Mouse (Mus musculus) testis, adult 2 months (tissue): Measurements from ENCODE around the gene Fpr-rs6. TPM values are rescaled to one million over a fixed set of nuclear protein-coding genes. Genes with fewer than 3 reads are reported as not detected.

Experiments
- H3K27ac ChIP-seq: fragments of 200-500 bp; 2 replicates; pipeline ENCODE4 v1.5.1; 2012; ENCODE audit warnings: low read depth, low read length; ENCODE audit not compliant: control insufficient read depth, insufficient read depth
- H3K27me3 ChIP-seq: fragments of 200-500 bp; 2 replicates; pipeline ENCODE4 v1.6.1; 2012; ENCODE audit warnings: mild to moderate bottlenecking, low read length, moderate library complexity; ENCODE audit not compliant: control insufficient read depth, insufficient read depth
- H3K36me3 ChIP-seq: fragments of 200-500 bp; 2 replicates; pipeline ENCODE4 v1.6.1; 2012; ENCODE audit warnings: mild to moderate bottlenecking, low read length; ENCODE audit not compliant: control insufficient read depth, insufficient read depth
- H3K4me1 ChIP-seq: fragments of 200-500 bp; 2 replicates; pipeline ENCODE4 v1.6.1; 2012; ENCODE audit warnings: low read length; ENCODE audit not compliant: control insufficient read depth, insufficient read depth
- H3K4me3 ChIP-seq: fragments of 200-500 bp; 2 replicates; pipeline ENCODE4 v1.5.1; 2012; ENCODE audit warnings: low read depth, mild to moderate bottlenecking, low read length, moderate library complexity, mixed read lengths; ENCODE audit not compliant: control insufficient read depth
- CTCF ChIP-seq: fragments of 200-500 bp; IDR thresholded peaks from 2 replicates; pipeline ENCODE4 v1.5.1; 2012; ENCODE audit warnings: low read depth, mild to moderate bottlenecking, inconsistent platforms, low read length, moderate library complexity; ENCODE audit not compliant: control insufficient read depth, insufficient read depth, insufficient replicate concordance
- POLR2A ChIP-seq: fragments of 200-500 bp; IDR thresholded peaks from 2 replicates; pipeline ENCODE4 v1.6.1; 2012; ENCODE audit warnings: low read depth, mild to moderate bottlenecking, inconsistent platforms, low read length, moderate library complexity; ENCODE audit not compliant: control insufficient read depth
- polyA plus RNA-seq: library from polyadenylated mRNA; depleted of rRNA; stranded (reverse); fragments of >200 nt; gene quantifications from 2 replicates; pipeline ENCODE4 v1.2.3, GENCODE M21; 2012; rRNA removed

Gene Fpr-rs6
- polyA plus RNA-seq: not detected in 2 replicates

DNA sequence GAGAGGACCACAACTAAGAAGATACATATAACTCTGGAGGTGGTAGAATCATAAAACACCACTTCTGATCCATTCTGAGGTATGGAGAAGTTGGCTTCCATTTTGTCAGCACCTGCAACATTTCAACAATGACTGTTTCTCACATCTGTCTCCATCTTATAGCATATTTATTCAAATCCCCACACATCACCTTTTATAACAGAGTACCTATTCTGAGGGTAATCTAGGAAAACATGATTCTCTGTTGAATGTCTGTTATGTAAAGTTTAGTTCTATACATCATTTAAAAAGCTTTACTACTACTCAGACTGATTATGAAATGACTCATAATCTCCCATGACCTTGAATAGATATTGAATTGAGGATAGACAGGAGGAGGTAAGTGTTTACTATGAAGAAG, at the start of gene Fpr-rs6:
TSS of gene Fpr-rs6 (minus strand) at position 101 of the 400 bp plus-strand sequence.
- H3K4me3 ChIP-seq: no peak within 1 kb of the TSS
- TF ChIP-seq POLR2A (no peak), CTCF (no peak)
- no peak within 1 kb of the TSS for H3K27ac ChIP-seq
- H3K36me3 ChIP-seq: no peaks in the 10 kb centered on the region
- H3K27me3 ChIP-seq: no peaks in the 10 kb centered on the region
- H3K4me1 ChIP-seq: no peaks in the 10 kb centered on the region

Other genes starting within 250 kb of the Fpr-rs6 start
- not detected in 2 replicates for gene Vmn2r104, start 134.8 kb downstream of the Fpr-rs6 start, polyA plus RNA-seq
- gene Fpr-rs7, start 68.9 kb downstream of the Fpr-rs6 start, polyA plus RNA-seq: not detected in 2 replicates
- gene Vmn2r105, start 52.0 kb upstream of the Fpr-rs6 start, polyA plus RNA-seq: not detected in 2 replicates
- not detected in 2 replicates for gene Vmn2r106, start 102.5 kb upstream of the Fpr-rs6 start, polyA plus RNA-seq
- gene Vmn2r107, start 162.1 kb upstream of the Fpr-rs6 start, polyA plus RNA-seq: 0.05 and 0.10 TPM in 2 replicates
- gene Vmn1r224, start 231.0 kb upstream of the Fpr-rs6 start, polyA plus RNA-seq: 0.54 and 0.78 TPM in 2 replicates